Mouse (Mus musculus) kidney, adult 18-20 months (tissue): ENCODE results near the gene Sap30l.
"Not testable (repeated sequence)": the region's sequence is repeated elsewhere in the genome, so short reads cannot be mapped to it uniquely, and the experiment has no call there.

Experiments
- DNase-seq: peaks from one replicate; pipeline ENCODE4 v3.0.0; 2021

Gene Sap30l

DNA sequence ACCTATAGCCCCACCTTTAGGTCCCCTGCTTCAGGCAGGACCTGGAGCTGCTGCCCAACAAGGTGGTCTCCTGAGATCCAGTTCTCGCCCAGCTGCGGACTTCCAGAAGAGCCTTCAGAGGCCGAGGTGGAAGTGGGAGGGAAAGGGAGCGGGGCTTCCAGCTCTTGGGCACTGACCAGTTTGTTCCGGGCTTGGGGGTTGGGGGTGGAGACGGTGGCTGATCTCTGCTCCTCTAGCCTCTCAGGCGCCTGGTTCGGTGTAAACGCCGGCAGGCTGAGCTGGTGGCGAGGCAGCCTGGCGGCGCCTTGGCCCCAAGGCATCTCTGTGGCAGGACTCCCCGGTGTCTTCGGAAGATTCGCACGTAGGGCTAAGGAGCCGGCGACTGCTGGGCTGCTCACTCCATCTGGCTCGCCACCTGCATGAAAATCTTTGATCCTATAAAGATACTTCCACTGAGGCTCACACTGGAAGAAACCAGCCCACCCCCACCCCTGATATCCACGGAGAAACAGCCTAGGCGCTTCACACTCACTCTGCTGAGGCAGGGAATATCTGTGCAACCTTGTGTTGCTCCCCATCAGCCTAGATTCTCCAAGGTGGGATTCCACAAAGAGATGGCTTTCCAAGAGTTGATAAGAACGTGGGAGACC is 31.2 kb downstream of the Sap30l start, which contains the start of gene Hand1:
TSS of gene Hand1 (minus strand) at position 267 of the 650 bp plus-strand sequence.
- no peak for DNase-seq

DNA sequence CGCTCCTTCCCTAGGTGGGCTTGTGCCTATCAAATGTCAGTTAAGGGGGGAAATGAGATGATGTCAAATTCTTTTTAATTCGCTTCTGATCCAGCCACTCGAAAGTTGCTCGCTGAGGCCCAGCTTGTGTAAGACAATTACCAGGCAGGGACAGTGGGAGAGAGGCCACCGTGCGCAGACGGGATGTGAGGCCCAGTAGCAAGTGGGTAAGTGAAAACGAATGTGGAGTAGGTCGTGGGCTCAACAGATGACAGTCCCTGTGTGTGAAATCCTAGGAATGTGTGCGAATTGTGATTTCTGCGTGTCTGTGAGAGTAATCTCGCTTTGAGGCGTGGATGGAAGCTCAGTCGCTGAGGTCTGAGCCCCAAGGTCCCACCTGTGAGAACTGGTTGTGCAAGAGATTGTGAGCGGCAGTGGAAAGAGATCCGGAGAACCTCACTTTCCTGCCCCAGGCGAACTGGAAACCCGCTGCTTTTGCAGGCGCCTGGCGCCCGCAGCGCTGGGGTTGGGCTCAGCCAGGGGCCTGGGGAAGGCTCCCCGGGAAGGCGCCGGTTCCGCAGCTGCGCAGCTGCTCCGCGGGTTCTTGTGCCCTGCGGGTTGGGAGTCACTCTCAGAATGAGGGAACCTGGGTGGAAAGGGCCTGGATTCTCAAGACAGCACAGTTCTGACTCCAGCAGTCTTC is 32.0 kb downstream of the Sap30l start:
- DNase-seq, result no peak

DNA sequence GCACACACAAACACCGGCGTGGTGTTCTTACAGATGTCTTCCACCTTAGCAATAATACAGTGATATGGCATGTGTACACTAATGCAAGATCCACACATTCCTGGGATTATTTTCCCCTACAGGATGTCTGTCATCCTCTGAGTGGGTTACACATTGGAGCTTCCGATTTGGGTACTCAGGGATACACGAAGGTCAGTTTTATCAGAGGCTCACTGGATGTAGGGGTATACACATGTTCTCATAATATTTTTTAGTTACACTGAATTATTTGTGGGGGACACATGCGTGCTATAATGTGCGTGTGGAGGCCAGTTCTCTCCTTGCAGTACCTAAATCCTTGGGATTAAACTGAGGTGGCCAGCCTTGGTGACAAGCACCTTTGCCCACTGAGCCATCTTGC is 32.6 kb downstream of the Sap30l start:
- no peak for DNase-seq

DNA sequence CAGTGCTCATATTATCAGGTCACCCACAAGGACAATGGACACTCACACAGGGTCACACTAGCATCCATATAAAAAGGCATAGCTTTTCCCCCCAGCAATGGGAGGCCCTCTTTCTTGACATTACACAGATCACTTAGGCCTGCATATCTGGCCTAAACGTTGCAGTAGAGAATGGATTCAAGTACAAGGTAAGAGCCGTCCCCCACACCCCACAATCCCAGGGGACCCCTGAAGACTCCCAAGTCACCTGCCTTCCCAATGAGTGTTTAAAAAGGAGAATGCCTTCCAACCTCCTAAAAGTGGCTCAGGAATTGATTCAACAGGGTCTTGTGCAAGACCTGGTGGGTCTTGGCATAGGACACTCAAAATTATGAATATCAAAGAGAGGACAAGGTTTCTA is 33.9 kb downstream of the Sap30l start:
- DNase-seq, result no peak

DNA sequence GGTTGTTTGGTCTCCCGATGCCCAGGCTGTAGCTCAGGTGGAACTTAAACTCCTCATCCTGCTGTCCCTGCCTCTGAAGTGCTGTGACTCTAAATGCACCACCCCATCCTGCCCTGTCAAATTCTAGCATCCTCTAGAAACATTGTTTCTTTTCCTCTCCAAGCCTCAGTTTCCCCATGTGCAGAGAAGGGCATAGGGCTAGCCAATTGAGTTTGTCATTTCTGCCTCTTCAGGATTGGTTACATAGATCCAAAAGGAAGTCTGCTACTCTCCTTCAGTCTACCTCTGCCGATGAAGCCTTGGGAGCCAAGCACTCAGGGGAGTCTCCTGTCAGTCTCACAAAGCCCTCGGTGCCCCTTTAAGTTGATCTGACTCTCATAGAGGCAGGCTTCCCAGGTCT is 34.5 kb downstream of the Sap30l start:
- no peak for DNase-seq

DNA sequence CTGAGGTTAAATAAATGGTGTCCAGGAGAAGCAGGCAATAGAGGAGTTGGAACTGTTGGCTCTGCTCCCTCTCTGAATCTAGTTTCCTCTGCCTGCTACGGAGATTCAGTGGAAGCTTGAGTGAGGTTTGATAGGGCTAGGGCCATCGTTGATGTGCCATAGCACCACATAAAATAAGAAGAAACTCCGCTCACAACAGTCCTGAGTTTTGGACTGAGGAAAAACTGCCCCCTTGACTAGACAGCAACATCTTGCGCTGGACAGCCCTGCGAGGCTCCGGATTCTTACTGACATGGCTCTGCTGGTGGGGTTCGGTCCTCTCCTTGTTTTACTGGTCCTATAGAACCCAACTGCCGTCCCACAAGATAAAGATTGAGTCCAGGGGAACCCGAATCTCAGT is 35.0 kb downstream of the Sap30l start:
- DNase-seq, result no peak

DNA sequence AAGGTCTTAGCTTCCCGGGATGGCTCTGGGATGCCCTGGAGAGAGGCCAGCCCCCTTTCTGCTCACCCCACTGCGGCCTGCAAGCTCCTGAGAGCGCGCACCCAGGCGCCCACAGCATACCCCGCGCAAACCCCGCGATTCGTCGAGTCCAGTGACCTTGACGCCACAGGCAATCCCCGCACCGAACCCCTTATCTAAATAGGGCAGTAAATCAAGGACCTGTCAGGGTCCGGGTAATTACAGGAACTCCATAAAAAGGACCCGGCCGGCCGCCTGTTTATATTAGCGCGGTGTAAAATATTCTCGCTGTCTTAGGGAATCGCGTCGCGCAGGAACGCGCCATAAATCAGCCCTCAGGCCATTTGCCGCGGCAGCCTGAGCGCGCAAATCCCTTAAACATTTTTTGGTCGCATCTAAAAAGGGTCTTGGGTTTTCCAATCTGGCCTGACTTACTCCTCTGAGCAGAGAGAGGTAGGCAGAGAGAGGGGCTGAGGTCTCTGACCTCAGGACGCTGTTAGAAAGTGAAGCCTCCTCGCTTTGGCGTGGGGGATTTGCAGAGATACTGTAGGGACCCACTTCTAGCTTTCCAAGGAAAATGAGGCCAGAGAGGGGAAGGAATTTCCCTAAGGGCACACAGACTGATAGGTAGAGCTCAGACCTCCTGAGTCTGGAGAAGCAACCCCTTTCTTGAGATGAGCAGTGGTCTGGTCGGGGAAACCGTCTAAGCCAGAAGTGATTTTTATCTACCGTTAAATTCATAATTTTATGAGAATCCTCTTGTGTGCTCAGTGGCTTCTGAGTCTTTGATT is 35.6 kb downstream of the Sap30l start:
- no peak for DNase-seq

DNA sequence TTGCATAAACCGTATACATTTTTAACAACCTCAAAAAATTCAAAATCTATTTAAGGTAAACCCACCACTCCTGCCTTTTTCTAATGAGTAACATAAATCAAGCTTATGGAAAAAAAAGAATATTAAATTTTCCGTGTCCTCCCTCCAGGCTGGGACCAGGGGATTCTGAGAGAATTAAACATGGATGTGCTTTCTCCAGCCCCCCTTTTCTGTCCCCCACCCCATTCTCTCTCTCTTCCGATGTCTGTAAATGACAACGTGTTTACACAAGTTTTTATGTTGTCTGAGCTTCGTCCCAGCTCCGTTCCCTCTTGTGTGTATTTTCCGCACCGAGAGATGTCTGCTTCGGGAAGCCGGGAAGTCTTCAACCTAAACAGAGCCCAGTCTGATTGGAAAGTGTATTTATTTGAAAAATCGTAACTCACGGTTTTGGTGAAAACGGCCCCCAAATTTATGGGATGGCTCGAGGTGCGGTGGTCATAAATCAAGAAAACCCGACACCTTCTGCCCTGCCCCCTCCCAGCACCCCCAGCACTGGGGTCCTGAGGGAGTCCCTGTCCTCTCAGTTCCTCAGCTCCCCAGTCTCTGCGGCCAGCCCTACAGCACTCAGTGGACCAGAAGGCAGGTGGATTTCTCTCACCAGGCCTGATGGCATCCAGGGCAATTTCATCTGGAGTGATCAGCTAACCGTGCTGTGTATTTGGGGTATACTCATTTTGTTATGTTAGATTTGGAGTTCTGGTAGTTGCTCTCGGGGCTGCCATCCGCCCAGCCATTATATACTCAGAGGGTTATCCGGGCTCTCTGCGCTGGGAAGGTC is 36.6 kb downstream of the Sap30l start:
- DNase-seq, result no peak

DNA sequence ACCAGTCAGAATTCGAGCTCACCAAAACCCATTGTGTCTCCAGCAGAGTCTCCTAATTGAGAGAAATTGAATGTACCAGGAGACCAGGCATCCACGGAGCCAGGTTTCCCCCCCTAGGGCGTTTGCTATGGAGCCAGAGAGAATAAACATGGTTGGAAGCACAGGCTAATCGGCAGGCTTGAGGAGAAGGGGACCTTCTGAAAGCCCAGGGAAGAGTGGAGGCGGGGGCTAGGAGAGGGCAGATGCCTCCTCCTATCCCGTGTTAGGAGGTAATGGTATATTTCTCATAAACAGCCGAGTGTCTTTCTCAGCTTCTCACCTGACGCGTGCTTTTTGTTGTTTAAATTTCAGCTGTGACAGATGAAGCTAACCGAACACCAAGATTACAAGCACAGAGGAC is 39.5 kb downstream of the Sap30l start:
- DNase-seq, result no peak

DNA sequence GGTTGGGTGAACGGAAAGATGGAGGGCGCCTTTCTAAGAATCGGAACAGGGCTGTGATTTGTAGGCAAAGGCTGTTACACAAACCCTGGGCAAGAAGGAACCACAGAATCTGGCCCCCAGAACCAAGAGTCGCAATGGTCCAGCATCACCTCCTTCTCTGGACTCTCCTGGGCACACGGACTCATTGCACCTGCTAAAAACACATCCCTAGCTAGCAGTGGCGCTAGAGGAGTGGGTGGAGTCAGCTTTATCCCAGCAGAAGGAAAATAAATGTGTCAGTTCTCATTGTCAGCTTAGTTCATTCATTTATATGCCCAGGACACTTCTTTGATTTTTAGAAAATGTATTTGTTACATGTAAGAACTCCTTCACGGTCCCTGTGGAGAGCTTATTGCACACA is 40.0 kb downstream of the Sap30l start:
- no peak for DNase-seq

DNA sequence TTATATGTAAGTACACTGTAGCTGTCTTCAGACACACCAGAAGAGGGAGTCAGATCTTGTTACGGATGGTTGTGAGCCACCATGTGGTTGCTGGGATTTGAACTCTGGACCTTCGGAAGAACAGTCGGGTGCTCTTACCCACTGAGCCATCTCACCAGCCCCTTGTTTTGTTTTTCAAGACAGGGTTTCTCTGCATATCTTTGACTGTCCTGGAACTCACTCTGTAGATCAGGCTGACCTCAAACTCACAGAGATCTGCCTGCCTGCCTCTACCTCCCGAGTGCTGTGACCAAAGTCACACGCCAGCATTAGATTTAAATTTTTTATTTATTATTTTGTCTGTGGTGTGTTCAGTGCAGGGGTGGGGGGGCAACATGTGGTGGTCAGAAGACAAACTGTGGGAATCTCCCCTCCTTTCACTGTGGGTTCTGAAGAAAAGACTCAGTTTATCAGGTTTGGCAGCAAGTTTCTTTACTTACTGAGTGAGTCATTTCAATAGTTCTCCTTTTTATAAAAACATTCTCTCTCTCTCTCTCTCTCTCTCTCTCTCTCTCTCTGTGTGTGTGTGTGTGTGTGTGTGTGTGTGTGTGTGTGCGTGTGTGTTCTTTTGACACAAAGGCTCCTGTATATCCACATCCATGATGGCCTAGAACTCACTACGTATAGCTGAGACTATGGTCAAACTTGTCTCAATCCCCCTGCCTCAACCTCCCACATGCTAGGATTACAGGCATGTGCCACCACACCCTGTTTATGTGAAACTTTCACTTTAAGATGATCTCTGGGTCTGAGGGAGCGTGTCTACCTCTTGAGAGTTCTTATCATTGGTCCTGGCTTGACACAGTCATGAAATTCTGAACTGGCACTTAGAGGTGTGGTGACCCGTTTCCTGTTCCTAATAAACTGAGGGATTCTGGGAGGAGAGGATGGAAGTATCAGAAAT is 45.3 kb downstream of the Sap30l start:
- not testable (repeated sequence) for DNase-seq

DNA sequence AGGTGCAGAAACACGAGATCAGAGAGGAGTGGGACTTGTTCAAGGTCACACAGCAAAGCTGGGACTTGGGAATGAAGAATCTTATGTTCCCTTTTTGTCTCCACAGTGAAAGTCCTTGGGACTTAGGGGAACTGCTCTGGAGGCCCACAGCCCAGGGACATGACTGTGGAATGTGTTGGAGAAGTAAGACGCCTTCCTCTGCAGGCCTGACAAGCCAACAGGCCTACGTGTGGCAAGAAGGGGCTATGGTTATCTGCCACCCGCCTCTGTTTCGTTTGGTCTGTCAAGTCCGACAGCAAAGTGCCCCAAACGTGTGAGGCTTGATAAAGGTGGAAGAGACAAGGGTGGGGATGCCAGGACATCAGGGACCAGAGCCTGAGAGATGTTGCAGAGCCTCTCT is 46.0 kb downstream of the Sap30l start:
- no peak for DNase-seq

DNA sequence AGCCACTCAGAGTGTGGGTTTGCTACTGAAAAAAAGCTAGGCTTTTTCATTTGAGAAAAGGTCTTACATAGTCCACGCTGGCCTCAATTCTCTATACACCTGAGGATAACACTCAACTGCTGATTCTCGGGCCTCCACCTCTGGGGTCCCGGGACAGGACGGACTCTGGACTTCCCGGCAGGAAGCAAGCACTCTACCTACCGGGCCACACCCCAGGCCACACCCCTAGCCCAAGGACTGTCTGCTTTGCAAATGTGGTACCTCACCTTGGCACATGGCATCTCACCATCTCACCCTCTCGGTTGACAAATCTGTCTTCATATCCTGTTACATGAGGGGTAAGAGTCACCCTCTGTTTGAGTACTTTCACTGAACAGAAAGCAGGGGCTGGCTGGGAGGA is 48.9 kb downstream of the Sap30l start:
- no peak for DNase-seq

DNA sequence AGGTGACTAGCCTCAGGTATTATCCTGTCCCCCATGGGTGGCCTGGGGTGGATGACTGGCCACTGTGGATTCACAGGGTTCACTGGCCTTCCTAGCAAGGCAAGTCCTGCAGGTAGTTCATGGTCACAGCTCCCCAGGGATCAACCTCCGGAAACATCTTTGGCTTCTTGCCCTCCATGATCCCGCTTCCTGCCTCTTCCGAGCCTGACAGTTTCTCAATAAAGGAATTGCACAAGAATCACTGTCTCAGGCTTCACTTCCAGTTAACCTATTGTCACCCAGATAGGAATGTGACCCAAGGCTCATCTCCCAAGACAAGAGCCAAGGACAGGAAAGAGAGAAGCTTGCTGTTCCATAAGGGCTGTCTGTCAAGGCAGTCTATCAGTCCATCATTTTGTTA is 49.5 kb downstream of the Sap30l start:
- no peak for DNase-seq

DNA sequence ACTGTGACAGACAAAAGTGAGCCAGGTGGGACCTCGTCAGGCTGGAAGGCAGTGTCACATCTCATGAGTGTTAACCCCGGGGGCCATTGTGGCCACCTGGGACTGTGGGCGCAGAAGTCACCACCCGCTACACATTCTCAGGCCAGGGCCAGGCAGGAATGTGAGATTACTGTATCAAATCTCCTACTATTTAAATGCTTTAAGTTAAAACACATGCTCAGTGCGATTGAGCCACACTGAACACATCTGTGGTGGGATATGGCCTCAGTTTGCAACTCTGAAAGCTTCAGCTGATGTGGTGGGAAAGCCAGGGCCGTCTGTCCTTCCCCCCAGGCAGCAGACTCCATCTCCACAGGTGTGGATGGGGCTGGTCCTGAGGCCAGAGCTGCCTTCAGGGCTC is 52.1 kb downstream of the Sap30l start:
- no peak for DNase-seq

DNA sequence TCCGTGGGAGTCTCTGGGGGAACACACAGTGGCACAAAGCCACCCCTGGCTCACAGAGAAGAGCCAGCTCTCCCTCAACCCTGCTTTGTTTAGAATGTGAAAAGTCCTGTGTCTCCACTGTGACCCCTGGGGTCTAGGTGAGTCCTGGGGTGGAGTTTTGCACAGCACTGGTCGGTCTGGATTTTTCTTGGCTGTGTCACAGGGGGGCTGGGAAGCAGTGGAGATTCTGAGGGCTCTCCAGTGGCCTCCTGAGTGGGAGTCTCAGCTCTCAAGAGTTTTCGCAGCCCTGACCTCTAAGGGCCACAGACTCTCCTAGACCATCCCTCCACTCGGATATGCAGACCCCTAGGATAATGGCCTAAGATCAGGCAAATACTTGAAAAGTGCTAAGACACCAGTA is 56.3 kb downstream of the Sap30l start:
- DNase-seq, result no peak
